Mouse (Mus musculus) neural tube, embryonic 15.5 days (tissue): Measurements from ENCODE around the gene E130116L18Rik. TPM values are rescaled to one million over a fixed set of nuclear protein-coding genes. Genes with fewer than 3 reads are reported as not detected.
"Not testable (repeated sequence)": the region's sequence is repeated elsewhere in the genome, so short reads cannot be mapped to it uniquely, and the experiment has no call there.

Experiments used
- ATAC-seq: fragments of 200-750 bp; cut with Nextera tagmentation; 2 replicates; pipeline ENCODE4 v1.8.0; 2017; ENCODE audit warnings: mild to moderate bottlenecking, moderate TSS enrichment, moderate library complexity; ENCODE audit not compliant: low FRiP score
- H3K27ac ChIP-seq: fragments of 300-500 bp; sonication (generic); replicated peaks from 2 replicates; pipeline ENCODE4 v1.5.1; 2015; ENCODE audit warnings: mild to moderate bottlenecking, inconsistent platforms
- H3K27me3 ChIP-seq: fragments of 300-500 bp; sonication (generic); replicated peaks from 2 replicates; pipeline ENCODE4 v1.6.1; 2015; ENCODE audit warnings: inconsistent platforms
- H3K36me3 ChIP-seq: fragments of 300-500 bp; sonication (generic); 2 replicates; pipeline ENCODE4 v1.6.1; 2015; ENCODE audit warnings: inconsistent platforms
- H3K4me1 ChIP-seq: fragments of 300-500 bp; sonication (generic); 2 replicates; pipeline ENCODE4 v1.6.1; 2015; ENCODE audit warnings: inconsistent platforms
- H3K4me2 ChIP-seq: fragments of 300-500 bp; sonication (generic); 2 replicates; pipeline ENCODE4 v1.6.1; 2015; ENCODE audit warnings: inconsistent platforms, mild to moderate bottlenecking, moderate library complexity
- H3K4me3 ChIP-seq: fragments of 300-500 bp; sonication (generic); replicated peaks from 2 replicates; pipeline ENCODE4 v1.5.1; 2015; ENCODE audit warnings: mild to moderate bottlenecking, inconsistent platforms
- H3K9ac ChIP-seq: fragments of 300-500 bp; sonication (generic); replicated peaks from 2 replicates; pipeline ENCODE4 v1.6.1; 2015; ENCODE audit warnings: mild to moderate bottlenecking, inconsistent platforms
- H3K9me3 ChIP-seq: fragments of 300-500 bp; sonication (generic); replicated peaks from 2 replicates; pipeline ENCODE4 v1.6.1; 2016; ENCODE audit warnings: inconsistent platforms
- WGBS: fragments of 180-500 bp; shearing (Covaris S2); methylation state at CpG from one replicate; pipeline ENCODE4 v1.1.7; 2015; ENCODE audit warnings: mixed read lengths; 5-methylcytosine and 5-hydroxymethylcytosine counted together
- polyA plus RNA-seq: library from polyadenylated mRNA; unstranded; fragments of >200 nt; fragmentation: Nextera tagmentation; extraction: Ambion mirVana; gene quantifications from 2 replicates; pipeline ENCODE4 v1.2.1, GENCODE M21; 2015

The E130116L18Rik gene
- polyA plus RNA-seq, 1 experiment from 2014 or later: not detected

- Histone ChIP-seq H3K27me3 (no peaks in the 10 kb centered on the region), H3K9me3 (no peaks in the 10 kb centered on the region), H3K9ac (no peak overlapping the region), H3K27ac (no peak overlapping the region), H3K4me1 (no peaks in the 10 kb centered on the region), H3K36me3 (peaks cover 8% of the 10 kb centered on the region; the same call in 1 of the 2 replicates), H3K4me2 (no peak overlapping the region), H3K4me3 (no peak overlapping the region)
- no peak for ATAC-seq
- 94% methylated on average over 6 of the region's 6 CpGs for WGBS
Measured at GRCm38 (mm10) chr5:25243101-25243500, 20.1 kb upstream of the E130116L18Rik start.

GRCm38 (mm10) chr5:25224377-25224776 lies 1.4 kb upstream of the E130116L18Rik start:
- not testable (repeated sequence) for H3K36me3 ChIP-seq, H3K27ac ChIP-seq, H3K9ac ChIP-seq, H3K27me3 ChIP-seq, ATAC-seq, H3K9me3 ChIP-seq
- Histone ChIP-seq H3K4me1 (peaks cover 12% of the 10 kb centered on the region), H3K4me2 (peak overlapping the region; percentile 63), H3K4me3 (peak overlapping the region; percentile 78; the same call in 1 of the 2 replicates)
- WGBS: 88% methylated on average over 1 of the region's 1 CpGs

- Histone ChIP-seq H3K36me3 (no peaks in the 10 kb centered on the region), H3K4me1 (peaks cover 12% of the 10 kb centered on the region), H3K9me3 (no peaks in the 10 kb centered on the region), H3K4me3 (peak within 1 kb of the TSS; percentile 78), H3K27me3 (no peaks in the 10 kb centered on the region), H3K9ac (peak within 1 kb of the TSS; percentile 85), H3K4me2 (peak within 1 kb of the TSS; percentile 63), H3K27ac (peak within 1 kb of the TSS; percentile 93)
- ATAC-seq: no peak
- WGBS: 90% methylated on average over 3 of the region's 3 CpGs
Measured at GRCm38 (mm10) chr5:25221604-25222003, 1.3 kb downstream of the E130116L18Rik start, which contains the start of gene Galnt11. Gene Galnt11, plus strand, starts transcription at chr5:25221904.

- H3K27me3 ChIP-seq: no peaks in the 10 kb centered on the region
- no peak overlapping the region for H3K27ac ChIP-seq
- 87% methylated on average over 6 of the region's 6 CpGs for WGBS
- ATAC-seq: no peak
- H3K9me3 ChIP-seq: no peaks in the 10 kb centered on the region
- no peak overlapping the region for H3K9ac ChIP-seq
- no peaks in the 10 kb centered on the region for H3K36me3 ChIP-seq
- no peak overlapping the region for H3K4me3 ChIP-seq
- no peaks in the 10 kb centered on the region for H3K4me1 ChIP-seq
- no peak overlapping the region for H3K4me2 ChIP-seq
Measured at GRCm38 (mm10) chr5:25215006-25215405, 7.9 kb downstream of the E130116L18Rik start.

GRCm38 (mm10) chr5:25213216-25213615 lies 9.7 kb downstream of the E130116L18Rik start:
- not testable (repeated sequence) for H3K9ac ChIP-seq, H3K9me3 ChIP-seq, H3K4me2 ChIP-seq

GRCm38 (mm10) chr5:25211872-25212271 lies 11.1 kb downstream of the E130116L18Rik start:
- H3K27me3 ChIP-seq: no peaks in the 10 kb centered on the region
- no peaks in the 10 kb centered on the region for H3K4me1 ChIP-seq
- no peak overlapping the region for H3K27ac ChIP-seq
- no peak for ATAC-seq
- H3K4me2 ChIP-seq: no peak overlapping the region
- 88% methylated on average over 1 of the region's 1 CpGs for WGBS
- H3K36me3 ChIP-seq: no peaks in the 10 kb centered on the region
- no peak overlapping the region for H3K4me3 ChIP-seq
- H3K9me3 ChIP-seq: no peaks in the 10 kb centered on the region
- H3K9ac ChIP-seq: no peak overlapping the region

More at GRCm38 (mm10) chr5:25213216-25213615, 9.7 kb downstream of the E130116L18Rik start:
- not testable (repeated sequence) for H3K4me3 ChIP-seq, H3K36me3 ChIP-seq, H3K4me1 ChIP-seq, ATAC-seq, H3K27me3 ChIP-seq, H3K27ac ChIP-seq

GRCm38 (mm10) chr5:25190521-25190920 lies 32.4 kb downstream of the E130116L18Rik start:
- Histone ChIP-seq H3K27ac (no peak overlapping the region), H3K4me1 (no peaks in the 10 kb centered on the region), H3K4me3 (no peak overlapping the region)

GRCm38 (mm10) chr5:25188802-25189201 lies 34.2 kb downstream of the E130116L18Rik start:
- no peaks in the 10 kb centered on the region for H3K4me1 ChIP-seq
- no peak overlapping the region for H3K27ac ChIP-seq
- ATAC-seq: no peak
- no peak overlapping the region for H3K4me2 ChIP-seq
- no peak overlapping the region for H3K4me3 ChIP-seq
- WGBS: 48% methylated on average over 1 of the region's 1 CpGs
- H3K9me3 ChIP-seq: no peaks in the 10 kb centered on the region
- no peaks in the 10 kb centered on the region for H3K36me3 ChIP-seq
- H3K9ac ChIP-seq: no peak overlapping the region
- H3K27me3 ChIP-seq: no peaks in the 10 kb centered on the region

More at GRCm38 (mm10) chr5:25190521-25190920, 32.4 kb downstream of the E130116L18Rik start:
- Histone ChIP-seq H3K9ac (no peak overlapping the region), H3K9me3 (no peaks in the 10 kb centered on the region), H3K27me3 (no peaks in the 10 kb centered on the region), H3K36me3 (no peaks in the 10 kb centered on the region), H3K4me2 (no peak overlapping the region)
- WGBS: 87% methylated on average over 2 of the region's 2 CpGs
- ATAC-seq: no peak

GRCm38 (mm10) chr5:25187727-25188126 lies 35.2 kb downstream of the E130116L18Rik start:
- no peak overlapping the region for H3K4me2 ChIP-seq
- H3K4me3 ChIP-seq: no peak overlapping the region
- H3K27me3 ChIP-seq: no peaks in the 10 kb centered on the region
- no peaks in the 10 kb centered on the region for H3K4me1 ChIP-seq
- no peak overlapping the region for H3K9ac ChIP-seq
- no peaks in the 10 kb centered on the region for H3K36me3 ChIP-seq
- no peak for ATAC-seq
- H3K27ac ChIP-seq: no peak overlapping the region
- no peaks in the 10 kb centered on the region for H3K9me3 ChIP-seq

GRCm38 (mm10) chr5:25184594-25184993 lies 38.4 kb downstream of the E130116L18Rik start:
- H3K9me3 ChIP-seq: no peaks in the 10 kb centered on the region
- no peaks in the 10 kb centered on the region for H3K36me3 ChIP-seq
- WGBS: 46% methylated on average over 2 of the region's 2 CpGs
- no peak for ATAC-seq
- no peak overlapping the region for H3K27ac ChIP-seq
- H3K27me3 ChIP-seq: no peaks in the 10 kb centered on the region
- no peaks in the 10 kb centered on the region for H3K4me1 ChIP-seq
- H3K9ac ChIP-seq: no peak overlapping the region
- no peak overlapping the region for H3K4me3 ChIP-seq
- no peak overlapping the region for H3K4me2 ChIP-seq

- Histone ChIP-seq H3K27me3 (no peaks in the 10 kb centered on the region), H3K9ac (no peak overlapping the region), H3K9me3 (no peaks in the 10 kb centered on the region), H3K36me3 (no peaks in the 10 kb centered on the region), H3K4me1 (no peaks in the 10 kb centered on the region), H3K27ac (no peak overlapping the region), H3K4me3 (no peak overlapping the region), H3K4me2 (no peak overlapping the region)
- 86% methylated on average over 4 of the region's 4 CpGs for WGBS
- no peak for ATAC-seq
Measured at GRCm38 (mm10) chr5:25183595-25183994, 39.4 kb downstream of the E130116L18Rik start.

- H3K27me3 ChIP-seq: no peaks in the 10 kb centered on the region
- no peak within 1 kb of the TSS for H3K4me3 ChIP-seq
- H3K27ac ChIP-seq: no peak within 1 kb of the TSS
- H3K4me1 ChIP-seq: no peaks in the 10 kb centered on the region
- H3K36me3 ChIP-seq: no peaks in the 10 kb centered on the region
- H3K9ac ChIP-seq: no peak within 1 kb of the TSS
- 96% methylated on average over 1 of the region's 1 CpGs for WGBS
- H3K4me2 ChIP-seq: no peak within 1 kb of the TSS
- H3K9me3 ChIP-seq: no peaks in the 10 kb centered on the region
- no peak for ATAC-seq
Measured at GRCm38 (mm10) chr5:25181004-25181531, 41.9 kb downstream of the E130116L18Rik start, which contains the start of gene Galntl5. Gene Galntl5, plus strand, starts transcription at chr5:25181460.
